13 mouse cellular contexts compared by ENCODE assay signal in the genomic region with DNA sequence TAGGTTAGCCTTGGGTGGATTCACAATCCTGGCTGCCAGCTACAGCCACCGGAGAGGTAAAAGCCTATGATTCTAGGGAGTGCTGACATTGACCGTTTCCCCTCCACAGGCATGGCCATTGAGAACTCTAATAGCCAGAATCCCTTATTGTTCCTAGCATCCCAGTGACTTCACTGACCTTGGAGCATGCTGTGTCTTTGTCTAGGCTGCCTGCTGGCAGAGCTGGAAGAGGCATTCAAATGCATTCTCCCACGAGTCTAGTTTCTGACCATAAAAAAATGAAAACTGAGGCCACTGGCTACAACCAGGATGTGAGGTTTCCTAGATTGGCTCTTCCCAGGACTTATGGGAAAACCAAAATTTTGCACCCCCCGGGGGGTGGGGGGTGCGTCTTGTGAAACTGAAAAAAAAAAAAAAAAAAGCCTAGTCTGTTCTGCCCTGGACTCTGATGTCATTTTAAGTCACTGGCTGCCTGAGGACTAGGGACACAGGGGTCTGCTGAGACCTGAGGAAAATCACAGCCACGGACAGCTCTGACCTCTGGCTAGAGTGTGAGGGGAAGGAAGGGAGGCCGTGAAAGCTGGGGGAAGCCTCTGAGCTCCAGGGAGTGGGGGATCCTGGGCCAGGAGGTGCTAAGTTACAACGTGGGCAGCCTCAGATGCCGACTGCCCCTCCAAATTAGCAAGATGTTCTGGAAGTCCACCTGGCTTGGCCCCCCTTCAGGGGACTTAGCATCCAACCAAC. TPM values are rescaled to one million over a fixed set of nuclear protein-coding genes. Genes with fewer than 3 reads are reported as not detected.
A peak's percentile ranks its signal among the peaks of the same experiment; 100 is the strongest.
DNase-seq lines count a peak whose midpoint lies in the region; ATAC-seq lines count a peak whose summit lies in the region.
"Had no signal": no experiment of that assay in that cellular context is flagged by ENCODE, and none has a peak within 500 bp of the region (broad histone marks: within the 10 kb centered on the region; RNA-seq: fewer than 3 reads in every experiment).

No protein-coding gene starts in this region.

- peak overlapping the region; percentile 64 for H3K27ac ChIP-seq in heart, embryonic 13.5 days (replicated peaks)
- peak overlapping the region; percentile 36; the same call in 1 of the 2 replicates for H3K27ac ChIP-seq in hindbrain, embryonic 16.5 days (ENCODE audit: low read depth, low read length)
- peak overlapping the region; percentile 78 for H3K27ac ChIP-seq in neural tube, embryonic 11.5 days (ENCODE audit: low read depth, low read length)

- no peak for DNase-seq in heart, adult 18-20 months
- DNase-seq in embryo, embryonic 10 days (ENCODE audit: low spot score): peak; percentile 73
- peak; percentile 58 for DNase-seq in neural tube, embryonic 11.5 days (ENCODE audit: low spot score)
- no peak for DNase-seq in kidney, postnatal 4 days
- no peak for DNase-seq in right cerebral cortex, adult 18-20 months
- DNase-seq: gastrocnemius, postnatal 14 days; left cerebral cortex, postnatal 4 days; lung, adult 18-20 months; thymus, postnatal 25 days had no signal

- H3K4me1 ChIP-seq in heart, embryonic 13.5 days: peaks cover 12% of the 10 kb centered on the region
- no peaks in the 10 kb centered on the region; the same call in 1 of the 2 replicates for H3K4me1 ChIP-seq in hindbrain, embryonic 16.5 days (ENCODE audit: control insufficient read depth, insufficient read depth, low read depth, low read length)
- peaks cover 8% of the 10 kb centered on the region for H3K4me1 ChIP-seq in neural tube, embryonic 11.5 days (ENCODE audit: control insufficient read depth, insufficient read depth, low read length)

- no peaks in the 10 kb centered on the region for H3K27me3 ChIP-seq in heart, embryonic 13.5 days (replicated peaks)
- no peaks in the 10 kb centered on the region for H3K27me3 ChIP-seq in hindbrain, embryonic 16.5 days (replicated peaks; ENCODE audit: control insufficient read depth, insufficient read depth, low read length)
- no peaks in the 10 kb centered on the region for H3K27me3 ChIP-seq in neural tube, embryonic 11.5 days (ENCODE audit: control insufficient read depth, insufficient read depth, low read length)

- H3K4me3 ChIP-seq in heart, embryonic 13.5 days: no peak overlapping the region
- H3K4me3 ChIP-seq in hindbrain, embryonic 16.5 days (ENCODE audit: low read length): no peak overlapping the region
- no peak overlapping the region for H3K4me3 ChIP-seq in neural tube, embryonic 11.5 days (ENCODE audit: low read depth, low read length)

- H3K9ac ChIP-seq in heart, embryonic 13.5 days: peak overlapping the region; percentile 64
- H3K9ac ChIP-seq in hindbrain, embryonic 16.5 days (ENCODE audit: low read depth, low read length): peak overlapping the region; percentile 5; the same call in 1 of the 2 replicates
- H3K9ac ChIP-seq in neural tube, embryonic 11.5 days (ENCODE audit: low read length): peak overlapping the region; percentile 20; the same call in 1 of the 2 replicates

- no peak for ATAC-seq in heart, embryonic 13.5 days (ENCODE audit: extremely low read depth, insufficient number of reproducible peaks, low FRiP score, low TSS enrichment)
- ATAC-seq in hindbrain, embryonic 16.5 days: no peak; the same call in 1 of the 2 replicates
- peak; percentile 52 for ATAC-seq in neural tube, embryonic 11.5 days (ENCODE audit: insufficient read depth, low FRiP score, low TSS enrichment)
- no peak for ATAC-seq in CD4-positive, CD25-positive, alpha-beta regulatory T cell, adult 4 months
- ATAC-seq: inflammation-experienced regulatory T-cells, adult 6 months had no signal

- H3K36me3 ChIP-seq in heart, embryonic 13.5 days: peaks cover 14% of the 10 kb centered on the region
- no peaks in the 10 kb centered on the region for H3K36me3 ChIP-seq in hindbrain, embryonic 16.5 days (ENCODE audit: control insufficient read depth, insufficient read depth, low read length)
- H3K36me3 ChIP-seq in neural tube, embryonic 11.5 days (ENCODE audit: control insufficient read depth, insufficient read depth, low read length): no peaks in the 10 kb centered on the region

- H3K4me2 ChIP-seq in heart, embryonic 13.5 days: no peak overlapping the region
- no peak overlapping the region for H3K4me2 ChIP-seq in hindbrain, embryonic 16.5 days (ENCODE audit: low read length)
- no peak overlapping the region for H3K4me2 ChIP-seq in neural tube, embryonic 11.5 days (ENCODE audit: low read depth)

- H3K9me3 ChIP-seq in heart, embryonic 13.5 days: no peaks in the 10 kb centered on the region
- no peaks in the 10 kb centered on the region for H3K9me3 ChIP-seq in hindbrain, embryonic 16.5 days (ENCODE audit: control insufficient read depth, low read length)
- H3K9me3 ChIP-seq in neural tube, embryonic 11.5 days (ENCODE audit: control insufficient read depth, low read length): no peaks in the 10 kb centered on the region

- 37% methylated on average over 9 of the region's 9 CpGs for WGBS in heart, embryonic 13.5 days
- 6% methylated on average over 9 of the region's 9 CpGs for WGBS in hindbrain, embryonic 16.5 days
- 16% methylated on average over 9 of the region's 9 CpGs for WGBS in neural tube, embryonic 11.5 days

RNA-seq across cellular contexts. Expression of a gene that starts 54.4 kb away (rescaled TPM):
- polyA plus RNA-seq in heart, embryonic 13.5 days (2015; fragmentation: Nextera tagmentation; extraction: Ambion mirVana): 25.3 and 30.3 TPM in 2 replicates
- total RNA-seq in heart, adult 18-20 months (2021): 1 to 10 TPM; 3.4 to 5.2 TPM
- 8.2 and 8.6 TPM in 2 replicates for polyA plus RNA-seq in hindbrain, embryonic 16.5 days (2015; fragmentation: Nextera tagmentation; extraction: Ambion mirVana)
- polyA plus RNA-seq in neural tube, embryonic 11.5 days (2014; fragmentation: Nextera tagmentation; extraction: Ambion mirVana): 5.1 and 8.0 TPM in 2 replicates
- polyA plus RNA-seq in CD4-positive, CD25-positive, alpha-beta regulatory T cell, adult 4 months (2017; shearing (Covaris generic)): under 1 TPM; 0.86 to 0.96 TPM

Comparison
In these comparisons a context has a peak if more than half of its experiments do, and no peak if none do; other contexts are left out.
1. H3K9ac ChIP-seq: peak in every context shown above with its lines; median percentile 64 in heart, embryonic 13.5 days; 20 in neural tube, embryonic 11.5 days; 5 in hindbrain, embryonic 16.5 days.
2. DNase-seq: peak in embryo, embryonic 10 days (single experiment) and neural tube, embryonic 11.5 days (single experiment); none in heart, adult 18-20 months (0 of 2), kidney, postnatal 4 days (0 of 2) and right cerebral cortex, adult 18-20 months (single experiment).
3. Peak in every context shown above with its lines, with median percentiles within 50 percentile points of each other: H3K27ac ChIP-seq.